Mouse (Mus musculus): ENCODE results near the gene Pgam2.

- no peak for TF ChIP-seq MAFK (IDR thresholded peaks at IDR 0.05; ENCODE audit: insufficient read depth, low read depth, low read length)
- no peak for TF ChIP-seq ZNF384 (IDR thresholded peaks at IDR 0.05; ENCODE audit: low read depth, low read length)
- TF ChIP-seq HCFC1 (IDR thresholded peaks at IDR 0.05; ENCODE audit: borderline replicate concordance, insufficient read depth, low read length) = no peak
- TF ChIP-seq CHD2 (IDR thresholded peaks at IDR 0.05; ENCODE audit: low read depth, low read length) = no peak
- TF ChIP-seq ZC3H11A (IDR thresholded peaks at IDR 0.05; ENCODE audit: borderline replicate concordance, low read depth, low read length) = no peak
These were observed 2.0 kb downstream of the Pgam2 start for GRCm38 (mm10) chr11:5801511-5801910.
